Mouse (Mus musculus) midbrain, embryonic 10.5 days (tissue): ENCODE data around the gene Gm5134. TPM values are rescaled to one million over a fixed set of nuclear protein-coding genes. Genes with fewer than 3 reads are reported as not detected.

Experiments used
- DNase-seq: peaks from one replicate; pipeline ENCODE4 v3.0.0-alpha.2; 2017; ENCODE audit warnings: low spot score
- H3K27ac ChIP-seq: fragments of 300-500 bp; sonication (generic); replicated peaks from 2 replicates; pipeline ENCODE4 v1.5.1; 2016; ENCODE audit warnings: mild to moderate bottlenecking
- H3K27me3 ChIP-seq: fragments of 300-500 bp; sonication (generic); 2 replicates; pipeline ENCODE4 v1.6.1; 2016; ENCODE audit warnings: low read depth, mild to moderate bottlenecking; ENCODE audit not compliant: poor library complexity, severe bottlenecking
- H3K36me3 ChIP-seq: fragments of 300-500 bp; sonication (generic); 2 replicates; pipeline ENCODE4 v1.6.1; 2016; ENCODE audit warnings: mild to moderate bottlenecking, moderate library complexity
- H3K4me1 ChIP-seq: fragments of 300-500 bp; sonication (generic); 2 replicates; pipeline ENCODE4 v1.6.1; 2016
- H3K4me3 ChIP-seq: fragments of 300-500 bp; sonication (generic); 2 replicates; pipeline ENCODE4 v1.5.1; 2016; ENCODE audit warnings: mild to moderate bottlenecking, moderate library complexity
- H3K9me3 ChIP-seq: fragments of 300-500 bp; sonication (generic); replicated peaks from 2 replicates; pipeline ENCODE4 v1.6.1; 2016; ENCODE audit warnings: mild to moderate bottlenecking
- WGBS: fragments of 180-500 bp; shearing (Covaris S2); methylation state at CpG from one replicate; pipeline ENCODE4 v1.1.7; 2016; 5-methylcytosine and 5-hydroxymethylcytosine counted together
- microRNA-seq: library from miRNA; unstranded; fragments of <30 nt; microRNA quantifications from one replicate; pipeline ENCODE4, GENCODE M21; 2017
- polyA plus RNA-seq: library from polyadenylated mRNA; unstranded; fragments of >200 nt; fragmentation: Nextera tagmentation; extraction: Ambion mirVana; gene quantifications from 2 replicates; pipeline ENCODE4 v1.2.1, GENCODE M21; 2016

Gm5134 gene
- polyA plus RNA-seq, 1 experiment from 2014 or later, result 0.09 TPM

GRCm38 (mm10) chr10:76033119-76033455 lies 78.8 kb downstream of the Gm5134 start:
- H3K9me3 ChIP-seq, result no peaks in the 10 kb centered on the region; the same call in 1 of the 2 replicates
- WGBS, result 25% methylated on average over 7 of the region's 7 CpGs
- peaks cover 44% of the 10 kb centered on the region for H3K36me3 ChIP-seq
- peaks cover 17% of the 10 kb centered on the region for H3K4me1 ChIP-seq
- no peak for DNase-seq
- peak overlapping the region; percentile 93 for H3K4me3 ChIP-seq
- H3K27me3 ChIP-seq, result no peaks in the 10 kb centered on the region
- H3K27ac ChIP-seq, result peak overlapping the region; percentile 98

- H3K36me3 ChIP-seq, result peaks cover 54% of the 10 kb centered on the region
Measured at GRCm38 (mm10) chr10:76034001-76034600, 79.8 kb downstream of the Gm5134 start.

GRCm38 (mm10) chr10:76035277-76035676 lies 81.0 kb downstream of the Gm5134 start:
- DNase-seq, result no peak
- Histone ChIP-seq H3K36me3 (peaks cover 66% of the 10 kb centered on the region), H3K27me3 (no peaks in the 10 kb centered on the region), H3K27ac (no peak overlapping the region), H3K9me3 (no peaks in the 10 kb centered on the region; the same call in 1 of the 2 replicates), H3K4me3 (no peak overlapping the region), H3K4me1 (peaks cover 13% of the 10 kb centered on the region)

More at GRCm38 (mm10) chr10:76034001-76034600, 79.8 kb downstream of the Gm5134 start:
- WGBS, result 94% methylated on average over 8 of the region's 8 CpGs
- no peaks in the 10 kb centered on the region for H3K27me3 ChIP-seq
- no peak for DNase-seq
- no peaks in the 10 kb centered on the region; the same call in 1 of the 2 replicates for H3K9me3 ChIP-seq
- no peak overlapping the region for H3K27ac ChIP-seq
- H3K4me1 ChIP-seq, result peaks cover 13% of the 10 kb centered on the region
- H3K4me3 ChIP-seq, result peak overlapping the region; percentile 93; the same call in 1 of the 2 replicates

- Histone ChIP-seq H3K4me1 (peaks cover 11% of the 10 kb centered on the region), H3K27me3 (no peaks in the 10 kb centered on the region), H3K9me3 (no peaks in the 10 kb centered on the region; the same call in 1 of the 2 replicates), H3K4me3 (no peak overlapping the region), H3K36me3 (peaks cover 81% of the 10 kb centered on the region), H3K27ac (no peak overlapping the region)
- DNase-seq, result no peak
- WGBS, result 94% methylated on average over 5 of the region's 5 CpGs
Measured at GRCm38 (mm10) chr10:76036962-76037361, 82.6 kb downstream of the Gm5134 start.

GRCm38 (mm10) chr10:76045343-76045742 lies 91.0 kb downstream of the Gm5134 start:
- Histone ChIP-seq H3K36me3 (peaks cover 38% of the 10 kb centered on the region), H3K4me3 (no peak overlapping the region), H3K27me3 (no peaks in the 10 kb centered on the region), H3K4me1 (peaks cover 13% of the 10 kb centered on the region), H3K9me3 (no peaks in the 10 kb centered on the region), H3K27ac (no peak overlapping the region)
- DNase-seq, result no peak
- WGBS, result 50% methylated on average over 5 of the region's 5 CpGs

- Histone ChIP-seq H3K27me3 (no peaks in the 10 kb centered on the region), H3K27ac (no peak overlapping the region), H3K4me3 (no peak overlapping the region), H3K4me1 (peaks cover 13% of the 10 kb centered on the region), H3K9me3 (0 out of 2 replicates have a peak, but pooled peaks cover under 1% of the 10 kb centered on the region), H3K36me3 (peaks cover 24% of the 10 kb centered on the region)
- DNase-seq, result no peak
- 71% methylated on average over 1 of the region's 1 CpGs for WGBS
Measured at GRCm38 (mm10) chr10:76046754-76047153, 92.4 kb downstream of the Gm5134 start.

GRCm38 (mm10) chr10:76047182-76047869 lies 93.0 kb downstream of the Gm5134 start:
- Histone ChIP-seq H3K4me1 (peaks cover 13% of the 10 kb centered on the region), H3K27me3 (no peaks in the 10 kb centered on the region), H3K9me3 (0 out of 2 replicates have a peak, but pooled peaks cover 4% of the 10 kb centered on the region), H3K36me3 (peaks cover 20% of the 10 kb centered on the region), H3K27ac (no peak overlapping the region), H3K4me3 (no peak overlapping the region)
- 60% methylated on average over 5 of the region's 5 CpGs for WGBS
- DNase-seq, result no peak

- Histone ChIP-seq H3K4me3 (no peak overlapping the region), H3K36me3 (peaks cover 5% of the 10 kb centered on the region), H3K27ac (no peak overlapping the region), H3K4me1 (peaks cover 13% of the 10 kb centered on the region), H3K9me3 (0 out of 2 replicates have a peak, but pooled peaks cover 7% of the 10 kb centered on the region), H3K27me3 (no peaks in the 10 kb centered on the region)
- DNase-seq, result no peak
- WGBS, result 59% methylated on average over 6 of the region's 6 CpGs
Measured at GRCm38 (mm10) chr10:76048967-76049366, 94.7 kb downstream of the Gm5134 start.

GRCm38 (mm10) chr10:76051860-76052259 lies 97.5 kb downstream of the Gm5134 start:
- DNase-seq, result no peak
- Histone ChIP-seq H3K36me3 (no peaks in the 10 kb centered on the region), H3K27ac (no peak overlapping the region), H3K4me1 (peaks cover 5% of the 10 kb centered on the region; the same call in 1 of the 2 replicates), H3K9me3 (0 out of 2 replicates have a peak, but pooled peaks cover 7% of the 10 kb centered on the region), H3K4me3 (no peak overlapping the region), H3K27me3 (no peaks in the 10 kb centered on the region)
- WGBS, result 84% methylated on average over 11 of the region's 11 CpGs

Small RNA genes lying within 50 kb of the gene (microRNA-seq; reads per million reads assigned to microRNA genes)
- gene Mir6409, result not detected

Other genes with a start within 250 kb of the Gm5134 start
- gene Cabin1, start 190.2 kb upstream of the Gm5134 start, polyA plus RNA-seq, result 32.6 and 37.8 TPM in 2 replicates
- 87.9 and 103 TPM in 2 replicates for gene Ddt, start 181.1 kb upstream of the Gm5134 start, polyA plus RNA-seq
- not detected in 2 replicates for gene Gm20441, start 173.6 kb upstream of the Gm5134 start, polyA plus RNA-seq
- gene Gstt3, start 173.1 kb upstream of the Gm5134 start, polyA plus RNA-seq, result 0.97 and 1.00 TPM in 2 replicates
- gene Gstt1, start 155.9 kb upstream of the Gm5134 start, polyA plus RNA-seq, result 3.0 and 4.7 TPM in 2 replicates
- not detected in 2 replicates for gene Gstt4, start 132.0 kb upstream of the Gm5134 start, polyA plus RNA-seq
- 7.6 and 8.3 TPM in 2 replicates for gene Gstt2, start 117.1 kb upstream of the Gm5134 start, polyA plus RNA-seq
- gene Mif, start 94.3 kb upstream of the Gm5134 start, polyA plus RNA-seq, result 2,515 and 3,289 TPM in 2 replicates
- gene Derl3, start 61.1 kb upstream of the Gm5134 start, polyA plus RNA-seq, result 1.4 and 1.8 TPM in 2 replicates
- gene Smarcb1, start 32.9 kb upstream of the Gm5134 start, polyA plus RNA-seq, result 294 and 296 TPM in 2 replicates
- gene Chchd10, start 21.4 kb upstream of the Gm5134 start, polyA plus RNA-seq, result 6.9 and 7.5 TPM in 2 replicates
- gene Mmp11, start 18.0 kb upstream of the Gm5134 start, polyA plus RNA-seq, result 23.7 and 38.2 TPM in 2 replicates
- 0.52 and 0.58 TPM in 2 replicates for gene Gm867, start 13.8 kb upstream of the Gm5134 start, polyA plus RNA-seq
- gene Vpreb3, start 11.5 kb upstream of the Gm5134 start, polyA plus RNA-seq, result 0.24 and 0.39 TPM in 2 replicates
- 36.8 and 39.0 TPM in 2 replicates for gene Zfp280b, start 78.1 kb downstream of the Gm5134 start, polyA plus RNA-seq
- gene Slc5a4b, start 156.4 kb downstream of the Gm5134 start, polyA plus RNA-seq, result not detected in 2 replicates
- not detected in 2 replicates for gene Slc5a4a, start 192.9 kb downstream of the Gm5134 start, polyA plus RNA-seq